In the genomic region with DNA sequence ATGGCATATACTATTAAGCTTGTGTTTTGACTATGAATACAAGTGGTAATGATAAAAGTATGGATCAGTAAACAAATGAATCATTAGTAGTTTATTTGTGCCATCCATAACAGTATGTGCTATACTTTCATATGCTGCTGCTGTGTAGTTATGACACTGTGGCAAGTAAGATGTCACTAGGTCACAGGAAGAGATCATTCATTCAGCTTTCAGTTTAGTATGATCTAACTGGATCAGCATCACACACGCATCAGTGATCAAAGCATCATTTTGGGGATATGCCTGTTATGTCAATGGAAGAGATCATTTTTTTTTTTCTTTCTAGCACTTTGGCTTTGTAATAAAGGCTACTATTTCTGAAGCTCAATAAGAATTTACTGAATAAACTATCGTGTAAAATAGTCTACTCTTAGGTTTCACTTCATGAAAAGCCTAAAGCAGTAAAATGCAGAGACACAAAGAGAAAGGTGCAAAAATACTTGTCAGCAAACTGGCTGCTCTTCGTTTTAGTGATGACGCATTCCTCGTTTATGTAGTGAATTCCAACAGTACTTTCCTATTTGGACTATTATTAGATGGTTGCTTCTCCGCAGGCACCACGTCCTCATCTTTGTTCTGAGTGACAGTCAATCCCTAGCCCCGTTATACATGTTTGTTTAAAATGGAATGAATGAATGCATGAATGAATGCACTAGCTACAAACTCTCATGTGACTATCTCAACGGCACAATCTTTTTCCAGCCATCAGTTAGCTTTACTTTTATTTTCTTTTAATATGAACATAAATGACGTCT, we compare ENCODE assay signal across 8 mouse cellular contexts. TPM values are rescaled to one million over a fixed set of nuclear protein-coding genes. Genes with fewer than 3 reads are reported as not detected.
DNase-seq lines count a peak whose midpoint lies in the region; ATAC-seq and TF ChIP-seq lines count a peak whose summit lies in the region.

No protein-coding gene starts in this region.

- no peak for TF ChIP-seq EP300 in lung, postnatal 0 days (IDR thresholded peaks at IDR 0.05)
- no peak for TF ChIP-seq EP300 in liver, postnatal 0 days (IDR thresholded peaks at IDR 0.05; ENCODE audit: low read depth)

- no peaks in the 10 kb centered on the region for H3K9me3 ChIP-seq in lung, postnatal 0 days (ENCODE audit: low read length)
- H3K9me3 ChIP-seq in heart, embryonic 14.5 days (ENCODE audit: control insufficient read depth, low read length) = no peaks in the 10 kb centered on the region
- no peaks in the 10 kb centered on the region for H3K9me3 ChIP-seq in liver, postnatal 0 days (ENCODE audit: low read length)

- no peak for TF ChIP-seq CTCF in lung, postnatal 0 days (IDR thresholded peaks at IDR 0.05)
- TF ChIP-seq CTCF in bone marrow, adult 2 months (IDR thresholded peaks at IDR 0.05; ENCODE audit: control insufficient read depth, insufficient read depth, low read length) = no peak
- no peak for TF ChIP-seq CTCF in liver, postnatal 0 days (IDR thresholded peaks at IDR 0.05; ENCODE audit: low read depth)

- intact Hi-C loops in left cerebral cortex, postnatal 36 days (cut with DNase I) = no loop called here

- H3K36me3 ChIP-seq in lung, postnatal 0 days (ENCODE audit: insufficient read depth, low read length) = no peaks in the 10 kb centered on the region
- peaks cover 4% of the 10 kb centered on the region; the same call in 1 of the 2 replicates for H3K36me3 ChIP-seq in heart, embryonic 14.5 days (ENCODE audit: control insufficient read depth, insufficient read depth, low read length)
- no peaks in the 10 kb centered on the region; the same call in 1 of the 2 replicates for H3K36me3 ChIP-seq in liver, postnatal 0 days (replicated peaks; ENCODE audit: insufficient read depth, low read length)

- no peak for ATAC-seq in lung, postnatal 0 days
- no peak for ATAC-seq in heart, embryonic 14.5 days (ENCODE audit: insufficient number of reproducible peaks, insufficient read depth, low FRiP score, low read depth)
- ATAC-seq in liver, postnatal 0 days = no peak

- H3K4me2 ChIP-seq in lung, postnatal 0 days (replicated peaks; ENCODE audit: low read depth, low read length) = peak overlapping the region; percentile 83
- peak overlapping the region; percentile 78 for H3K4me2 ChIP-seq in heart, embryonic 14.5 days (ENCODE audit: low read length)
- peak overlapping the region; percentile 75 for H3K4me2 ChIP-seq in liver, postnatal 0 days (ENCODE audit: low read depth, low read length)

- H3K4me1 ChIP-seq in lung, postnatal 0 days (ENCODE audit: insufficient read depth, low read depth, low read length) = no peaks in the 10 kb centered on the region
- H3K4me1 ChIP-seq in bone marrow, adult 2 months (ENCODE audit: control insufficient read depth, insufficient read depth, low read length) = peaks cover 2% of the 10 kb centered on the region
- peaks cover 2 to 16% of the 10 kb centered on the region in 2 experiments; a peak in 2 of 4 replicates for H3K4me1 ChIP-seq in heart, embryonic 14.5 days (ENCODE audit: control insufficient read depth in 2 of 2, insufficient read depth in 2 of 2, low read length in 2 of 2)
- peaks cover 14% of the 10 kb centered on the region; the same call in 1 of the 2 replicates for H3K4me1 ChIP-seq in liver, postnatal 0 days (ENCODE audit: insufficient read depth)

- no peak for TF ChIP-seq POLR2A in bone marrow, adult 2 months (IDR thresholded peaks at IDR 0.05; ENCODE audit: borderline replicate concordance, control insufficient read depth, low read depth, low read length)

- DNase-seq in lung, postnatal 0 days (ENCODE audit: low spot score) = peak; percentile 66
- DNase-seq in lung, postnatal 25 days (ENCODE audit: low spot score) = no peak
- DNase-seq in liver, postnatal 0 days = no peak
- DNase-seq in adrenal gland, postnatal 10 days = no peak
- DNase-seq in urinary bladder, adult 2 months (ENCODE audit: low spot score) = no peak
- DNase-seq in left cerebral cortex, postnatal 36 days (ENCODE audit: low spot score in 2 of 2) = no peak

- H3K27me3 ChIP-seq in lung, postnatal 0 days (replicated peaks; ENCODE audit: insufficient read depth, low read length) = no peaks in the 10 kb centered on the region
- H3K27me3 ChIP-seq in heart, embryonic 14.5 days (ENCODE audit: control insufficient read depth, insufficient read depth, low read length) = no peaks in the 10 kb centered on the region
- no peaks in the 10 kb centered on the region for H3K27me3 ChIP-seq in liver, postnatal 0 days (ENCODE audit: insufficient read depth, low read length)

- WGBS in lung, postnatal 0 days = 14% methylated on average over 10 of the region's 10 CpGs
- 17% methylated on average over 10 of the region's 10 CpGs for WGBS in bone marrow, adult 2 months
- WGBS in heart, embryonic 14.5 days = 20% methylated on average over 10 of the region's 10 CpGs
- 29% methylated on average over 10 of the region's 10 CpGs for WGBS in liver, postnatal 0 days (ENCODE audit: insufficient replicate concordance)

- H3K4me3 ChIP-seq in lung, postnatal 0 days (ENCODE audit: low read depth, low read length) = peak overlapping the region; percentile 97
- H3K4me3 ChIP-seq in bone marrow, adult 2 months (replicated peaks; ENCODE audit: control insufficient read depth, low read depth, low read length) = peak overlapping the region; percentile 52
- peak overlapping the region; percentile 89 to 99; a peak in 3 of 4 replicates for H3K4me3 ChIP-seq in heart, embryonic 14.5 days (ENCODE audit: control insufficient read depth in 1 of 2, insufficient read depth in 1 of 2, low read depth in 1 of 2, low read length in 2 of 2)
- H3K4me3 ChIP-seq in liver, postnatal 0 days (ENCODE audit: low read depth, low read length) = peak overlapping the region; percentile 91

- H3K27ac ChIP-seq in lung, postnatal 0 days (ENCODE audit: low read length) = no peak overlapping the region
- no peak overlapping the region for H3K27ac ChIP-seq in bone marrow, adult 2 months (ENCODE audit: control insufficient read depth, insufficient read depth, low read depth, low read length, poor library complexity)
- H3K27ac ChIP-seq in heart, embryonic 14.5 days (replicated peaks in 1 of 2; ENCODE audit: control insufficient read depth in 1 of 2, insufficient read depth in 1 of 2, low read depth in 2 of 2, low read length in 2 of 2) = peak overlapping the region in 1 of 2 experiments; percentile 95; a peak in 2 of 4 replicates
- H3K27ac ChIP-seq in liver, postnatal 0 days (ENCODE audit: low read depth) = peak overlapping the region; percentile 94; the same call in 1 of the 2 replicates

- H3K9ac ChIP-seq in lung, postnatal 0 days (replicated peaks; ENCODE audit: low read depth) = peak overlapping the region; percentile 99; the same call in 1 of the 2 replicates
- H3K9ac ChIP-seq in heart, embryonic 14.5 days (ENCODE audit: low read length) = peak overlapping the region; percentile 99
- peak overlapping the region; percentile 94 for H3K9ac ChIP-seq in liver, postnatal 0 days (replicated peaks)

RNA-seq across cellular contexts. Expression of gene Dzip3, which starts 1.3 kb away (rescaled TPM):
- polyA plus RNA-seq in lung, postnatal 0 days (2015; fragmentation: Nextera tagmentation; extraction: Ambion mirVana) = 5.9 and 7.5 TPM in 2 replicates
- 3.4 and 3.5 TPM in 2 replicates for polyA plus RNA-seq in bone marrow, adult 2 months (2011; ENCODE audit: insufficient read depth, insufficient read length, low replicate concordance, missing spikeins)
- 20.0 and 22.5 TPM in 2 replicates for polyA plus RNA-seq in heart, embryonic 14.5 days (2014; fragmentation: Nextera tagmentation; extraction: Ambion mirVana)
- 2.2 and 2.6 TPM in 2 replicates for polyA plus RNA-seq in liver, postnatal 0 days (2015; fragmentation: Nextera tagmentation; extraction: Ambion mirVana)
- 10 to 100 TPM; 14.5 to 19.1 TPM for total RNA-seq in adrenal gland, postnatal 10 days (2021)
- polyA plus RNA-seq in urinary bladder, adult 2 months (2012; rRNA removed) = 9.7 and 10.4 TPM in 2 replicates
- 10 to 100 TPM; 69.9 to 81.4 TPM for total RNA-seq in left cerebral cortex, postnatal 36 days (2021)

RNA-seq across cellular contexts. Expression of gene Cip2a, which starts 1.4 kb away (rescaled TPM):
- polyA plus RNA-seq in lung, postnatal 0 days (2015; fragmentation: Nextera tagmentation; extraction: Ambion mirVana) = 1.5 and 2.4 TPM in 2 replicates
- polyA plus RNA-seq in bone marrow, adult 2 months (2011; ENCODE audit: insufficient read depth, insufficient read length, low replicate concordance, missing spikeins) = 19.9 and 21.1 TPM in 2 replicates
- 23.7 and 25.3 TPM in 2 replicates for polyA plus RNA-seq in heart, embryonic 14.5 days (2014; fragmentation: Nextera tagmentation; extraction: Ambion mirVana)
- 6.0 and 6.2 TPM in 2 replicates for polyA plus RNA-seq in liver, postnatal 0 days (2015; fragmentation: Nextera tagmentation; extraction: Ambion mirVana)
- total RNA-seq in adrenal gland, postnatal 10 days (2021) = 1 to 10 TPM; 7.4 to 7.7 TPM
- 2.7 TPM in 2 replicates for polyA plus RNA-seq in urinary bladder, adult 2 months (2012; rRNA removed)
- 1 to 10 TPM; 2.4 TPM for total RNA-seq in left cerebral cortex, postnatal 36 days (2021)
